Mouse (Mus musculus) small intestine, adult 2 months (tissue): ENCODE measurements around the gene Olfr168. TPM values are rescaled to one million over a fixed set of nuclear protein-coding genes. Genes with fewer than 3 reads are reported as not detected.
"Not testable (repeated sequence)": the region's sequence is repeated elsewhere in the genome, so short reads cannot be mapped to it uniquely, and the experiment has no call there.

Experiments
- H3K27ac ChIP-seq: fragments of 200-500 bp; 2 replicates; pipeline ENCODE4 v1.5.1; 2012; ENCODE audit warnings: low read depth, low read length, control low read depth, inconsistent platforms; ENCODE audit not compliant: insufficient read depth
- H3K27me3 ChIP-seq: fragments of 200-500 bp; 2 replicates; pipeline ENCODE4 v1.6.1; 2012; ENCODE audit warnings: mild to moderate bottlenecking, moderate library complexity, low read length, inconsistent platforms; ENCODE audit not compliant: control insufficient read depth, insufficient read depth
- H3K36me3 ChIP-seq: fragments of 200-500 bp; 2 replicates; pipeline ENCODE4 v1.6.1; 2012; ENCODE audit warnings: mild to moderate bottlenecking, low read length, control low read depth, inconsistent platforms; ENCODE audit not compliant: control insufficient read depth, insufficient read depth
- H3K4me1 ChIP-seq: fragments of 200-500 bp; 2 replicates; pipeline ENCODE4 v1.6.1; 2012; ENCODE audit warnings: low read length, inconsistent platforms, mixed read lengths; ENCODE audit not compliant: control insufficient read depth, insufficient read depth, insufficient read length
- H3K4me3 ChIP-seq: fragments of 200-500 bp; 2 replicates; pipeline ENCODE4 v1.5.1; 2012; ENCODE audit warnings: low read depth, mild to moderate bottlenecking, control low read depth, inconsistent platforms, low read length, moderate library complexity
- CTCF ChIP-seq: fragments of 200-500 bp; IDR thresholded peaks from 2 replicates; pipeline ENCODE4 v1.5.1; 2012; ENCODE audit warnings: low read depth, mild to moderate bottlenecking, control low read depth, inconsistent platforms, low read length, moderate library complexity, mixed read lengths; ENCODE audit not compliant: insufficient replicate concordance, insufficient read length; ENCODE audit errors: extremely low read depth
- POLR2A ChIP-seq: fragments of 200-500 bp; IDR thresholded peaks from 2 replicates; pipeline ENCODE4 v1.6.1; 2012; ENCODE audit warnings: low read depth, mild to moderate bottlenecking, control low read depth, inconsistent platforms, low read length, moderate library complexity
- WGBS: fragments of 180-500 bp; shearing (Covaris S2); methylation state at CpG from one replicate; pipeline ENCODE4 v1.1.7; 2018; 5-methylcytosine and 5-hydroxymethylcytosine counted together
- polyA plus RNA-seq: library from polyadenylated mRNA; depleted of rRNA; stranded (reverse); fragments of >200 nt; gene quantifications from 2 replicates; pipeline ENCODE4 v1.2.3, GENCODE M21; 2012; rRNA removed

Gene Olfr168
- not detected in 2 replicates for polyA plus RNA-seq

DNA sequence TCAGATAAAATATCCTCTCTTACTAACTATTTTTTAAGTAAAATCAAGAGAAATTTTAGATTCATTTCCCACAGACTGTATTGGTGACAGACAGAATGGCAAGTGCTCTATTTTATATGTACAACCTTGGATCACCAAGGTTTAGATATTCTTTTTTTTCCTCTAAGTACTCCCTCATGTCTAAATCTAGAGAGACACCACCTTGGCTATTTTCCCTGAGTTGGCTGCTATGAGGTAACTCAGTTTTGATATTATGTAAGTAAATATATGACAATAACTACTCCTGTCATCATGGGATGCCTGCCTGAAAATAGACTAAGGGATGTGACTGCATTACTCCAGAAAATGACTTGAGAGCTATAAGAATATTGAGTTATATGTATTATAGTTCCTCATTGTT lies at the start of gene Olfr168:
Gene Olfr168, minus strand, starts transcription at position 101 of the 400 bp plus-strand sequence.
- Histone ChIP-seq H3K4me3 (no peak within 1 kb of the TSS), H3K27me3 (no peaks in the 10 kb centered on the region), H3K4me1 (no peaks in the 10 kb centered on the region), H3K36me3 (no peaks in the 10 kb centered on the region), H3K27ac (no peak within 1 kb of the TSS)
- TF ChIP-seq POLR2A (no peak), CTCF (no peak)

DNA sequence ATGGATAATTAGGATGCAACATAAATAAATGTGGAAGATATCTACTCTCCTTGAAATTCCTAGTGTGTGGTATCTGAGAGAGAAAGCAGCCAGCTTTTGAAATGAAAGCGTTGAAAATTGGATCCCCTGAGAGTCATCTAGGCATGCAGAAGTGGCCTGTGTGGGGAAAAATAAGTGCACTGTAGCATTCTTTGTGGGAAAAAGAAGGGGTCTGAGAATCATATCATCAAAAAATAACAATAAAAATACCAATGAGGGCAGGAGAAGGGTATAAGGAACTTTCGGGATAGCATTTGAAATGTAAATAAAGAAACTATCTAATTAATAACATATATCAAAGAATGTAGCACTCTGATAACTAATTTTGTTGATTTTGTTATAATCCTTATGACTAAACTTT lies 36.4 kb upstream of the Olfr168 start, which contains the start of gene Olfr169:
Gene Olfr169, minus strand, starts transcription at position 101 of the 400 bp plus-strand sequence.
- not testable (repeated sequence) for H3K27me3 ChIP-seq, H3K27ac ChIP-seq, H3K4me1 ChIP-seq, H3K36me3 ChIP-seq, H3K4me3 ChIP-seq
- WGBS, result 86% methylated on average over 2 of the region's 2 CpGs

GRCm38 (mm10) chr16:19553429-19553828 lies 18.1 kb upstream of the Olfr168 start:
- H3K4me1 ChIP-seq, H3K36me3 ChIP-seq, H3K27me3 ChIP-seq, H3K27ac ChIP-seq, H3K4me3 ChIP-seq: not testable (repeated sequence)
- WGBS, result 69% methylated on average over 7 of the region's 7 CpGs

- H3K27ac ChIP-seq, H3K27me3 ChIP-seq, H3K4me1 ChIP-seq, H3K36me3 ChIP-seq, H3K4me3 ChIP-seq: not testable (repeated sequence)
- WGBS, result 90% methylated on average over 3 of the region's 3 CpGs
These were observed 16.9 kb upstream of the Olfr168 start for GRCm38 (mm10) chr16:19552246-19552645.

DNA sequence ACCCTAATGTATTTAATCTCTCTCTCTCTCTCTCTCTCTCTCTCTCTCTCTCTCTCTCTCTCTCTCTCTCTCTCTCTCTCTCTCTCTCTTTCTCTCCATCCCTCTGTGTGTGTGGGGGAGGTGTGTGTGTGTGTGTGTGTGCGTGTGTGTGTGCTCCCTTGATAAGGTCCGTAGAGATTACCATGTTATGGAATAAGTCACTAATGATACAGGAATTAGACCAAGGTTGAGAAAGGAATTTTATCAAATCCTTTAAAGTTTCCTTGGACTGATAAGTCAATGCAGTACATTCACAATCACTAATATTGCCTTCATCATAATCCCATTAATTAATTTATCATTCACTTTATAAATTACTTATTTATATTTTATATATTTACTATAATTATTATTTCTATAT lies 13.2 kb downstream of the Olfr168 start, which contains the start of gene Olfr167:
Gene Olfr167, minus strand, starts transcription at position 101 of the 400 bp plus-strand sequence.
- WGBS, result 66% methylated on average over 2 of the region's 2 CpGs
- Histone ChIP-seq H3K4me3 (no peak within 1 kb of the TSS), H3K4me1 (no peaks in the 10 kb centered on the region), H3K36me3 (no peaks in the 10 kb centered on the region), H3K27me3 (no peaks in the 10 kb centered on the region), H3K27ac (no peak within 1 kb of the TSS)
- TF ChIP-seq CTCF (no peak), POLR2A (no peak)

- no peaks in the 10 kb centered on the region for H3K4me1 ChIP-seq
- TF ChIP-seq CTCF (no peak), POLR2A (no peak)
- H3K27ac ChIP-seq, result no peak within 1 kb of the TSS
- no peak within 1 kb of the TSS for H3K4me3 ChIP-seq
- H3K36me3 ChIP-seq, result no peaks in the 10 kb centered on the region
- no peaks in the 10 kb centered on the region for H3K27me3 ChIP-seq
These were observed 52.0 kb downstream of the Olfr168 start, which contains the start of gene Olfr166 for GRCm38 (mm10) chr16:19483394-19483793. Gene Olfr166, plus strand, starts transcription at chr16:19483694.

Other genes starting within 250 kb of the Olfr168 start
- gene Olfr164, start 221.5 kb downstream of the Olfr168 start, polyA plus RNA-seq, result not detected in 2 replicates
- 0.90 and 7.1 TPM in 2 replicates for gene Olfr165, start 112.4 kb downstream of the Olfr168 start, polyA plus RNA-seq
- gene Olfr166, start 51.9 kb downstream of the Olfr168 start, polyA plus RNA-seq, result not detected in 2 replicates
- not detected in 2 replicates for gene Olfr167, start 13.3 kb downstream of the Olfr168 start, polyA plus RNA-seq
- gene Olfr169, start 36.3 kb upstream of the Olfr168 start, polyA plus RNA-seq, result not detected in 2 replicates
- not detected in 2 replicates for gene Olfr170, start 76.3 kb upstream of the Olfr168 start, polyA plus RNA-seq
- gene Olfr171, start 94.4 kb upstream of the Olfr168 start, polyA plus RNA-seq, result not detected in 2 replicates
- gene Lamp3, start 170.8 kb upstream of the Olfr168 start, polyA plus RNA-seq, result not detected in 2 replicates
- gene B3gnt5, start 224.7 kb upstream of the Olfr168 start, polyA plus RNA-seq, result 0.10 and 0.27 TPM in 2 replicates